Mouse (Mus musculus): Measurements from ENCODE around the gene Elmo2. TPM values are rescaled to one million over a fixed set of nuclear protein-coding genes. Genes with fewer than 3 reads are reported as not detected.

The Elmo2 gene
- polyA plus RNA-seq, 1 experiment from 2014 or later = 21.7 TPM

DNA sequence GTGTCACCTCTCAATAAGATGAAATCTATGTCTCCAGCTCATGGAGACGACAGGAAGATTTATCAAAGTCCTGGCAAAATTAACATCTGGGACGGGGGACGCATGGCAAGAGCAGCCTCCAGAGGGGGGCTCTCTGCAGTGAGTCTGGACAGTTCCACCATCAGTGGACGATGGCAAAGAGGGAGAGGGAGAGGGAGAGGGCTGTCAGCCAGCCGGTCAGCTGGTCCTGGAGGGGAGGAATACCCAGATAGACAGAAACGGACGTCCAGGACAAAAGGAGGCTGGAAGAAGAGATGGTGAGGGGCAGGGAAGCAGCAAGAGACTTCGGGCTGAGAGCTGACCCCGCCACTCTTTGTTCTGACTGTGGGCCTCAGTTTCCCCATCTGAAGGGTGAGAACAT is 73.5 kb downstream of the Elmo2 start:
- WGBS (ENCODE audit: insufficient replicate concordance) = 49% methylated on average over 9 of the region's 9 CpGs
- ATAC-seq = no peak

GRCm38 (mm10) chr2:165252381-165252780 is 73.9 kb downstream of the Elmo2 start:
- Histone ChIP-seq H3K27ac (no peak overlapping the region), H3K4me3 (no peak overlapping the region), H3K4me1 (no peaks in the 10 kb centered on the region), H3K9ac (no peak overlapping the region), H3K36me3 (no peaks in the 10 kb centered on the region), H3K9me3 (replicated peaks) (no peaks in the 10 kb centered on the region), H3K27me3 (replicated peaks) (peaks cover 86% of the 10 kb centered on the region), H3K4me2 (no peak overlapping the region)
- 66% methylated on average over 8 of the region's 8 CpGs for WGBS (ENCODE audit: insufficient replicate concordance)
- no peak for ATAC-seq

More for the DNA sequence above, 73.5 kb downstream of the Elmo2 start:
- peaks cover 86% of the 10 kb centered on the region for H3K27me3 ChIP-seq (replicated peaks)
- H3K9me3 ChIP-seq (replicated peaks) = no peaks in the 10 kb centered on the region
- no peak overlapping the region for H3K4me2 ChIP-seq
- no peaks in the 10 kb centered on the region for H3K36me3 ChIP-seq
- H3K4me3 ChIP-seq = no peak overlapping the region
- no peaks in the 10 kb centered on the region for H3K4me1 ChIP-seq
- H3K27ac ChIP-seq = no peak overlapping the region
- H3K9ac ChIP-seq = no peak overlapping the region

DNA sequence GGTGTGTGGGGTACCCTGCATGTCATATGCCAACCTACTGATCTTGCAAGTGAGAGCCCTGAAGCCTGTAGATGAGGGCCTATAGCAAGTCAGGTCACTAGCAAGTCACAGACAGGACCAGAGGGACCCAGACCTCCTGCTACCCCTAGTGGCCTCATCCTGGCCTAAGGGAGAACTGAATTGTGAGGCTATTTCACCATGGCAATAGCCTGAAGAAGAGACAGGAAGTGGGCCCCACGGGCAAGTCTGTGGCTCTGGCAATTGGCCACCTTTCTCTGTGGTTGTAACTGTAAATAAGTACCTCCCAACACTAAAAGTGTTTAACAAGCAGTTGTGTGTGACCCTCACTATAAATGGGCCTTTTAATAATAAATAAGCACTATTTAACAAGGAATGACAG is 75.4 kb downstream of the Elmo2 start:
- H3K9me3 ChIP-seq (replicated peaks) = no peaks in the 10 kb centered on the region
- no peak overlapping the region for H3K4me2 ChIP-seq
- H3K27ac ChIP-seq = no peak overlapping the region
- no peak overlapping the region for H3K9ac ChIP-seq
- WGBS (ENCODE audit: insufficient replicate concordance) = 4% methylated on average over 1 of the region's 1 CpGs
- no peak overlapping the region for H3K4me3 ChIP-seq
- no peak for ATAC-seq
- no peaks in the 10 kb centered on the region for H3K4me1 ChIP-seq
- H3K36me3 ChIP-seq = no peaks in the 10 kb centered on the region
- H3K27me3 ChIP-seq (replicated peaks) = peaks cover 88% of the 10 kb centered on the region

- 34% methylated on average over 3 of the region's 3 CpGs for WGBS (ENCODE audit: insufficient replicate concordance)
Observed at GRCm38 (mm10) chr2:165248967-165249366, 77.3 kb downstream of the Elmo2 start.

DNA sequence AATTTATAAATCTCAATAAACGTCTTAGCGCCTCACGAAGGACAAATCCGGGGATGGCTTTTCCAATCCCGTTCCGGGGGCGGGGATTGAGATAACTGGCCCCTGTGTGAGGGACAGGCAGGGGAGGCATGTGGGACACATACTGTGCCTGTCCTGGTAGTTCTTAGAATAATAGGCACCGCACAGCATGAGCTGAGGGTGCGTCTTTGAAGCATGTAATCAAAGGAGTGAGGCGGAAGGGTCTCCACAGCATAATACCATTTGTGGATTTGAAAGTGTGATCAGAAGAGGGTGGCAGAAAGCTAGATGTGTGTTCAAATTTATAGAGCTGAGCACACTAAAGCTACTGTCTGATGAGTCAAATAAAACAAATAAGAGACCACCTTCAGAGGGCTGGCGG is 79.9 kb downstream of the Elmo2 start:
- Histone ChIP-seq H3K27me3 (replicated peaks) (peaks cover 89% of the 10 kb centered on the region), H3K9me3 (replicated peaks) (no peaks in the 10 kb centered on the region), H3K4me1 (no peaks in the 10 kb centered on the region), H3K36me3 (no peaks in the 10 kb centered on the region), H3K4me2 (no peak overlapping the region), H3K27ac (no peak overlapping the region), H3K4me3 (no peak overlapping the region), H3K9ac (no peak overlapping the region)
- WGBS (ENCODE audit: insufficient replicate concordance) = 25% methylated on average over 11 of the region's 11 CpGs
- no peak for ATAC-seq

More at GRCm38 (mm10) chr2:165248967-165249366, 77.3 kb downstream of the Elmo2 start:
- H3K9ac ChIP-seq = no peak overlapping the region
- H3K27me3 ChIP-seq (replicated peaks) = peaks cover 87% of the 10 kb centered on the region
- no peak overlapping the region for H3K4me3 ChIP-seq
- H3K27ac ChIP-seq = no peak overlapping the region
- H3K4me2 ChIP-seq = no peak overlapping the region
- no peak for ATAC-seq
- H3K36me3 ChIP-seq = no peaks in the 10 kb centered on the region
- H3K9me3 ChIP-seq (replicated peaks) = no peaks in the 10 kb centered on the region
- H3K4me1 ChIP-seq = no peaks in the 10 kb centered on the region

DNA sequence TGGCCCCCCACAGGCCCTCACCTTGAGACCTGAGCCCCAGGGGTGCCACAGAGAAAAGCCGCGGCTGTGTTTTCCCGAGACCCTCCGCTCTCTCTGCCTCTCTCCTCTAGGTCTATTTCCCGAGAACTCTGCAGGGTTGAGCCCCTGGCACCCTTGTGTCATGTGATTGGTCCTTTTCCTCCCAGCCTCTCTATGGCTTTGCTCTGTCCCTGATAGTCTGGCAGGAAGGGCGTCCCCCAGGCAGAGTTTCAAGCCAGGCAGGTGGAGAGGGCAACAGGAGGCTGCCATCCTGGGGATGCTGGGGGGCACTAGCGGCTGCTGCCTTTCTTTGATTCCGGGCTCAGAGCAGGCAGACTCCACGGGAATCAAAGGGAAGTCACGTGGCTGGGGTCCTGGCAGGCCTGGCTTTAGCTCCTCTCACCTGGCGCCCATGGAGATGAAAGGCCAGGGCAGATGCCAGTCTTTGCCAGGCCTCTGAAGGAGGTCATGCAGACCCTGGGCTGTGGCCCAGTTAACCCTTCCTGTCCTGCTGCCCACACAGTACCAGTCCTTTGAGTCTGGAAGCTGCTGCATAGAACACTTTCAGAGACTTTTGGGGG is 83.1 kb downstream of the Elmo2 start:
- no peak for ATAC-seq
- WGBS (ENCODE audit: insufficient replicate concordance) = 15% methylated on average over 11 of the region's 11 CpGs
- Histone ChIP-seq H3K36me3 (no peaks in the 10 kb centered on the region), H3K4me1 (no peaks in the 10 kb centered on the region), H3K4me2 (no peak overlapping the region), H3K9me3 (replicated peaks) (no peaks in the 10 kb centered on the region), H3K4me3 (no peak overlapping the region), H3K27me3 (replicated peaks) (peaks cover 99% of the 10 kb centered on the region), H3K9ac (no peak overlapping the region), H3K27ac (no peak overlapping the region)

DNA sequence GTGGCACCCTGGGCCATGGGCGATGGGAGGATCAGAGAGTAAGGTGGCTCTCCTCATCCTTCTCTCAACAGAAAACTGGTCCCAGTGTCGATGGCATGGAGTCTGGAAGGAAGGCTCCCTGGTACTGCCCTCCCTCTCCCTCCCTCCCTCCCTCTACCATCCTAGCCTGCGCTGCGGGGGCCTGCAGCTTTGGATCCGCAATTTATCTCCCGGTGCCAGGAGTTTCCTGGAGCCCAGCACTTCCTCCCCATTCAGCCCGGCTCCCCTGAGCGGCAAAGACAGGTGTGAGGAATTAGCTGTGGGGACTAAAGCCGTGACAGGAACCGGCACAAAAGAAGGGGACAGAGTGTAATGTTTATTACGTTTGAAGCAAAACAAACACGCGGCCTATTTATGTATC is 83.7 kb downstream of the Elmo2 start:
- Histone ChIP-seq H3K4me1 (no peaks in the 10 kb centered on the region), H3K27me3 (replicated peaks) (peaks cover 99% of the 10 kb centered on the region), H3K9me3 (replicated peaks) (no peaks in the 10 kb centered on the region), H3K27ac (no peak overlapping the region), H3K4me3 (no peak overlapping the region), H3K36me3 (no peaks in the 10 kb centered on the region), H3K9ac (no peak overlapping the region), H3K4me2 (no peak overlapping the region)
- ATAC-seq = no peak
- 3% methylated on average over 13 of the region's 13 CpGs for WGBS (ENCODE audit: insufficient replicate concordance)

DNA sequence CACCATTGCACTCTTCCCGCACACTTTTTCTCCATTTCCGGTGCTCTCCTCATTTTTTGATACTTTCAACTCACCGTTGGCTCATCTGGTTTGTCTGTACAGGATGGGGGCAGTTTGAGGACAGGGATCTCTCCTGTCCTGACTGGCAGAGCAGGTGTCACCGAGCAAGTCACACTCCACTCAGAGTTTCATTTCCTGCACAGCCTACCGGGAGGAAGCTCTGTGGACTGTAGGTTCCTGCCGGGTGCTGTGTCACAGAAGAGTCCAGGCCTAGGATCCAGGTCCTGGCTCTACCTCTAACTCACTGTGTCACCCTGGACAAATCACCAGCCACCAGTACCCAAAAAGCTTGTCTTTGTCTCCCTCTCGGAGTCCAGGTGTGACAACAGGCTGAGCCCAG is 84.5 kb downstream of the Elmo2 start:
- Histone ChIP-seq H3K4me3 (no peak overlapping the region), H3K9me3 (replicated peaks) (no peaks in the 10 kb centered on the region), H3K27ac (no peak overlapping the region), H3K36me3 (no peaks in the 10 kb centered on the region), H3K9ac (no peak overlapping the region), H3K4me1 (no peaks in the 10 kb centered on the region), H3K4me2 (no peak overlapping the region), H3K27me3 (replicated peaks) (peaks cover 98% of the 10 kb centered on the region)
- WGBS (ENCODE audit: insufficient replicate concordance) = 31% methylated on average over 7 of the region's 7 CpGs
- no peak for ATAC-seq

GRCm38 (mm10) chr2:165240371-165240770 is 85.9 kb downstream of the Elmo2 start:
- Histone ChIP-seq H3K4me1 (no peaks in the 10 kb centered on the region), H3K9me3 (replicated peaks) (no peaks in the 10 kb centered on the region), H3K4me3 (no peak overlapping the region), H3K27me3 (replicated peaks) (peaks cover 98% of the 10 kb centered on the region), H3K27ac (no peak overlapping the region), H3K36me3 (no peaks in the 10 kb centered on the region), H3K4me2 (no peak overlapping the region), H3K9ac (no peak overlapping the region)
- WGBS (ENCODE audit: insufficient replicate concordance) = 14% methylated on average over 8 of the region's 8 CpGs
- ATAC-seq = no peak

DNA sequence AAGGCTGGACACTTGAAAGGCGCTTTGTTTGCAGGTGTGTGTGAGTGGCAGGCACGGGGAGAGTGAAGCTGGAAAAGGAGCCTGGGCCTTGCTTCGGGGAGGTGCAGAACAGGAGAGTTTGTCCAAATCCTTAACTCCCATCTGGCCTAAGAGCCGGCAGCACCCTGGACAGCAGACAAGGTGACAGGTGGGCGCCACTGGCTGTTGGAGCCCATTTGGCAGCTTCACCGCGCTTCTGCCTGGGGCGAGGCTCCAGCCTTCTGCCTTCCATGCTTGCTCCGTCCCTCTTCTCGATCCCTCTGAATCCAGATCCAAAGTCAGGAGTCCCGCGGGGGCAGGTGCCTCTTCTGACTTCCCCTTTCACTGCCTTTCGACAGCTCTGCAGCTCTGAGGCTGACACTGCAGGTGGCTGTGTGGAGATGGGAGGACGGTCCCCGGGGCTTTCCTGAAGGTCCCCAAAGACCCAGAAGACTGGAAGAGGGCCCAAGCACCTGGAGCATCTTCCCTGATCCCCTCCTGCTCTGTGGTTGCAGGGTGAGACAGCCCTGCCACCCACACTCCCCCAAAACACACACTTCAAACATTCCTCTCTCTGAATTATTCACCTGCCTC is 86.6 kb downstream of the Elmo2 start:
- Histone ChIP-seq H3K9me3 (replicated peaks) (no peaks in the 10 kb centered on the region), H3K27me3 (replicated peaks) (peaks cover 99% of the 10 kb centered on the region), H3K9ac (no peak overlapping the region), H3K4me2 (no peak overlapping the region), H3K36me3 (no peaks in the 10 kb centered on the region), H3K4me3 (no peak overlapping the region), H3K27ac (no peak overlapping the region), H3K4me1 (no peaks in the 10 kb centered on the region)
- 11% methylated on average over 15 of the region's 15 CpGs for WGBS (ENCODE audit: insufficient replicate concordance)
- ATAC-seq = no peak

DNA sequence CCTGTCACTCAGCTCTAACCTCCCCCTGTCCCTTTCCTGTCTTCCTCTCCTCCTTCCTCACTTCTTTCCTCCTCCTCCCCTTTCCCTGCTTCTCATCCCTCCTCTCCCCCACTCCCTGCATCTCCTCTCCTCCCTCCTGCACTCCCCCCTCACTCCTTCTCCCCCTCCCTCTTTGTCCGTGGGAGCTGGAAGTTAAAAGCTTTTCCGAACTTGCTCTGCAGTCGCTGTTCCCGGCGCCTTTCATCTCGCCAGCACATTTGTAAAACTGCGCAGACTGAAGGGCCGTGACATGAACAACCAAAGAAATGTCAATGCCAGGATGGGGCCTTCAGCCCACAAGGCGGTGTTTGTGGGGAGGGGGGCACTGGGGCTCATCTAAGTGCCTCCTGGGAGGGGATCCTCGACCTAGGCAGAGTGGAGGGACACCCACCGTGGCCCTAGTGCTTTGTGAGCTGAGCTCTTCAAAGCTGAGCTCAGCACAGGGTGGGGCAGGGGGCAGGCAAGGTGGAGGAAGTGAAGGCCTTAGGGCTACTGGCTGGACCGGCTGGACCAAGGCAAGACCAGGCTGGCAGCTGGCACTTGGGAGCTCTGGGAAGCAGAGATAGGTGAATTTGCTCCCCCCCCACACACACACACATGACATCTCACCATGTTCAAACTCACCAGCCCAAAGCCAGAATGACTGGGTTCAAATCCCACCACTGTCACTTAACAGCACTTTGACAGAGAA is 87.7 kb downstream of the Elmo2 start:
- no peaks in the 10 kb centered on the region for H3K36me3 ChIP-seq
- peaks cover 99% of the 10 kb centered on the region for H3K27me3 ChIP-seq (replicated peaks)
- H3K27ac ChIP-seq = no peak overlapping the region
- H3K9ac ChIP-seq = no peak overlapping the region
- WGBS (ENCODE audit: insufficient replicate concordance) = 14% methylated on average over 12 of the region's 12 CpGs
- H3K9me3 ChIP-seq (replicated peaks) = no peaks in the 10 kb centered on the region
- no peak overlapping the region for H3K4me2 ChIP-seq
- no peak for ATAC-seq
- 0 out of 2 replicates have a peak, but pooled peaks cover 7% of the 10 kb centered on the region for H3K4me1 ChIP-seq
- H3K4me3 ChIP-seq = no peak overlapping the region
